ENCODE assay signal across 14 mouse cellular contexts in the genomic region with DNA sequence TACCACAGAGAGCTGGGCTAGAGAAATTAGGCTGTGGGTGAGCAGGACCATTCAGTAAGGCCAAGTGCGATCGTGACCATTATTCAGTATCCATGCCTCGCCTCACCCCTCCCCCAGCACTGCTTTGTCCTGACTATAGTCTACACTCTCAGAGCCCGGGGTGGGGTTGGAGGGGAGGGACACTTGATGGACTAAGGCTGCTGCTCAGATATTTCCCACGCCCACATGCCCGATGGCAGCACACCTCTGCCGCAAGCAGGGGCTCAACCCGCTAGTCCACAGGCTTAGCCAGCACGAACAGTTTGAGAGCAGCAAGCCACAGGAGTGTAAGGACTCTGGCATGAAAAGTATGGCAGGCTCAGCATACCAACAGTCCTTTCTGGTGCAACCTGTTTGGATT. TPM values are rescaled to one million over a fixed set of nuclear protein-coding genes. Genes with fewer than 3 reads are reported as not detected.
DNase-seq lines count a peak whose midpoint lies in the region; ATAC-seq and TF ChIP-seq lines count a peak whose summit lies in the region.
"Had no signal": no experiment of that assay in that cellular context is flagged by ENCODE, and none has a peak within 500 bp of the region (broad histone marks: within the 10 kb centered on the region; RNA-seq: fewer than 3 reads in every experiment).

No protein-coding gene starts in this region.

- no peak for TF ChIP-seq EP300 in stomach, postnatal 0 days (optimal IDR thresholded peaks at IDR 0.05)

- 48% methylated on average over 9 of the region's 9 CpGs for WGBS in forebrain, embryonic 11.5 days
- 40% methylated on average over 9 of the region's 9 CpGs for WGBS in forebrain, embryonic 16.5 days
- WGBS in midbrain, embryonic 13.5 days = 41% methylated on average over 9 of the region's 9 CpGs
- WGBS in stomach, postnatal 0 days = 59% methylated on average over 9 of the region's 9 CpGs

- H3K4me1 ChIP-seq in forebrain, embryonic 11.5 days (replicated peaks; ENCODE audit: control insufficient read depth, insufficient read depth, low read length) = peaks cover 1% of the 10 kb centered on the region; the same call in 1 of the 2 replicates
- H3K4me1 ChIP-seq in forebrain, embryonic 16.5 days (replicated peaks; ENCODE audit: control insufficient read depth, insufficient read depth, low read length) = no peaks in the 10 kb centered on the region
- peaks cover 6% of the 10 kb centered on the region for H3K4me1 ChIP-seq in midbrain, embryonic 13.5 days (replicated peaks)
- H3K4me1 ChIP-seq in stomach, postnatal 0 days (replicated peaks; ENCODE audit: control insufficient read depth, insufficient read depth) = no peaks in the 10 kb centered on the region
- H3K4me1 ChIP-seq: liver, embryonic 12.5 days had no signal

- H3K36me3 ChIP-seq in forebrain, embryonic 11.5 days (ENCODE audit: control insufficient read depth, insufficient read depth, low read length) = no peaks in the 10 kb centered on the region
- H3K36me3 ChIP-seq in forebrain, embryonic 16.5 days (ENCODE audit: control insufficient read depth, insufficient read depth) = no peaks in the 10 kb centered on the region
- H3K36me3 ChIP-seq in midbrain, embryonic 13.5 days = no peaks in the 10 kb centered on the region
- no peaks in the 10 kb centered on the region for H3K36me3 ChIP-seq in stomach, postnatal 0 days (ENCODE audit: control insufficient read depth, insufficient read depth, low read length)
- H3K36me3 ChIP-seq: G1E; liver, embryonic 12.5 days had no signal

- peak overlapping the region; percentile 6; the same call in 1 of the 2 replicates for H3K9ac ChIP-seq in forebrain, embryonic 11.5 days (ENCODE audit: low read length)
- no peak overlapping the region for H3K9ac ChIP-seq in forebrain, embryonic 16.5 days (replicated peaks; ENCODE audit: low read depth, low read length)
- H3K9ac ChIP-seq in midbrain, embryonic 13.5 days (replicated peaks) = no peak overlapping the region
- no peak overlapping the region for H3K9ac ChIP-seq in stomach, postnatal 0 days (ENCODE audit: low read length)
- H3K9ac ChIP-seq: liver, embryonic 12.5 days had no signal

- peak; percentile 64 for DNase-seq in forebrain, embryonic 11.5 days (ENCODE audit: low spot score)
- DNase-seq in lung, adult 18-20 months = peak; percentile 60 to 64
- peak; percentile 30 for DNase-seq in stomach, postnatal 0 days (ENCODE audit: low spot score)
- DNase-seq in natural killer cell, adult 2 months (ENCODE audit: low spot score in 2 of 2) = no peak
- no peak for DNase-seq in thymus, postnatal 25 days
- DNase-seq: right cerebral cortex, postnatal 4 days had no signal

- no peak for TF ChIP-seq CTCF in stomach, postnatal 0 days (IDR thresholded peaks at IDR 0.05; ENCODE audit: low read depth)

- no peak overlapping the region for H3K4me2 ChIP-seq in forebrain, embryonic 11.5 days (ENCODE audit: low read depth, low read length, severe bottlenecking)
- H3K4me2 ChIP-seq in forebrain, embryonic 16.5 days (ENCODE audit: low read length) = no peak overlapping the region
- H3K4me2 ChIP-seq in midbrain, embryonic 13.5 days (replicated peaks) = no peak overlapping the region; the same call in 1 of the 2 replicates
- no peak overlapping the region for H3K4me2 ChIP-seq in stomach, postnatal 0 days (replicated peaks; ENCODE audit: low read depth)
- H3K4me2 ChIP-seq: liver, embryonic 12.5 days had no signal

- H3K27ac ChIP-seq in forebrain, embryonic 11.5 days (ENCODE audit: low read depth, low read length) = no peak overlapping the region
- no peak overlapping the region for H3K27ac ChIP-seq in forebrain, embryonic 16.5 days (ENCODE audit: low read length)
- H3K27ac ChIP-seq in midbrain, embryonic 13.5 days = no peak overlapping the region
- no peak overlapping the region for H3K27ac ChIP-seq in stomach, postnatal 0 days (replicated peaks)
- H3K27ac ChIP-seq: liver, embryonic 12.5 days had no signal

- H3K27me3 ChIP-seq in forebrain, embryonic 11.5 days (ENCODE audit: control insufficient read depth, insufficient read depth, low read length) = no peaks in the 10 kb centered on the region
- no peaks in the 10 kb centered on the region for H3K27me3 ChIP-seq in forebrain, embryonic 16.5 days (replicated peaks; ENCODE audit: control insufficient read depth, insufficient read depth, low read length)
- H3K27me3 ChIP-seq in midbrain, embryonic 13.5 days = no peaks in the 10 kb centered on the region
- H3K27me3 ChIP-seq in stomach, postnatal 0 days (ENCODE audit: control insufficient read depth, insufficient read depth, low read length) = no peaks in the 10 kb centered on the region
- H3K27me3 ChIP-seq: liver, embryonic 12.5 days had no signal

- no peaks in the 10 kb centered on the region for H3K9me3 ChIP-seq in forebrain, embryonic 11.5 days (ENCODE audit: control insufficient read depth, low read length)
- H3K9me3 ChIP-seq in forebrain, embryonic 16.5 days (ENCODE audit: control insufficient read depth, low read length) = no peaks in the 10 kb centered on the region
- 0 out of 2 replicates have a peak, but pooled peaks cover 2% of the 10 kb centered on the region for H3K9me3 ChIP-seq in midbrain, embryonic 13.5 days
- no peaks in the 10 kb centered on the region for H3K9me3 ChIP-seq in stomach, postnatal 0 days (ENCODE audit: control insufficient read depth, low read length)
- H3K9me3 ChIP-seq: G1E; liver, embryonic 12.5 days had no signal

- H3K4me3 ChIP-seq in forebrain, embryonic 11.5 days (ENCODE audit: low read depth, low read length) = no peak overlapping the region
- no peak overlapping the region for H3K4me3 ChIP-seq in forebrain, embryonic 16.5 days (replicated peaks; ENCODE audit: low read length)
- H3K4me3 ChIP-seq in midbrain, embryonic 13.5 days (replicated peaks) = no peak overlapping the region
- H3K4me3 ChIP-seq in stomach, postnatal 0 days (ENCODE audit: low read depth, low read length) = no peak overlapping the region
- H3K4me3 ChIP-seq: liver, embryonic 12.5 days had no signal

- ATAC-seq in forebrain, embryonic 11.5 days (replicated peaks; ENCODE audit: low FRiP score) = peak; percentile 89
- ATAC-seq in forebrain, embryonic 16.5 days = no peak
- ATAC-seq in midbrain, embryonic 13.5 days = peak; percentile 71
- ATAC-seq in stomach, postnatal 0 days (ENCODE audit: low FRiP score, low TSS enrichment) = no peak; the same call in 1 of the 2 replicates
- no peak for ATAC-seq in monocyte, adult 5-6 weeks (replicated peaks; ENCODE audit: insufficient number of reproducible peaks, low FRiP score, low TSS enrichment, poor library complexity, severe bottlenecking)
- ATAC-seq: intestine, postnatal 0 days; liver, embryonic 12.5 days had no signal

RNA-seq across cellular contexts. Expression of a gene that starts 6.1 kb away (rescaled TPM):
- polyA plus RNA-seq in forebrain, embryonic 11.5 days (2014; fragmentation: Nextera tagmentation; extraction: Ambion mirVana) = 0.09 and 0.12 TPM in 2 replicates
- polyA plus RNA-seq in forebrain, embryonic 16.5 days (2015; fragmentation: Nextera tagmentation; extraction: Ambion mirVana) = not detected in 2 replicates
- polyA plus RNA-seq in midbrain, embryonic 13.5 days (2015; fragmentation: Nextera tagmentation; extraction: Ambion mirVana) = 0.22 TPM in 1 of 2 replicates, not detected in the other
- polyA plus RNA-seq in stomach, postnatal 0 days (2015; fragmentation: Nextera tagmentation; extraction: Ambion mirVana) = not detected in 2 replicates
- total RNA-seq in monocyte, adult 5-6 weeks (2017) = not detected in 3 replicates
- total RNA-seq: G1E; left cerebral cortex, adult 8-10 months had no signal
- polyA plus RNA-seq: G1E; heart, embryonic 14.5 days; intestine, postnatal 0 days had no signal

RNA-seq across cellular contexts. Expression of a gene that starts 25.4 kb away (rescaled TPM):
- polyA plus RNA-seq in forebrain, embryonic 11.5 days (2014; fragmentation: Nextera tagmentation; extraction: Ambion mirVana) = 80.7 and 102 TPM in 2 replicates
- 53.1 and 58.9 TPM in 2 replicates for polyA plus RNA-seq in forebrain, embryonic 16.5 days (2015; fragmentation: Nextera tagmentation; extraction: Ambion mirVana)
- polyA plus RNA-seq in midbrain, embryonic 13.5 days (2015; fragmentation: Nextera tagmentation; extraction: Ambion mirVana) = 63.5 and 64.8 TPM in 2 replicates
- 45.2 and 49.6 TPM in 2 replicates for polyA plus RNA-seq in stomach, postnatal 0 days (2015; fragmentation: Nextera tagmentation; extraction: Ambion mirVana)
- total RNA-seq in monocyte, adult 5-6 weeks (2017) = 40.9 to 131 TPM (median 46.6 TPM) in 3 replicates

RNA-seq across cellular contexts. Expression of a gene that starts 34.2 kb away (rescaled TPM):
- not detected in 2 replicates for polyA plus RNA-seq in forebrain, embryonic 11.5 days (2014; fragmentation: Nextera tagmentation; extraction: Ambion mirVana)
- polyA plus RNA-seq in forebrain, embryonic 16.5 days (2015; fragmentation: Nextera tagmentation; extraction: Ambion mirVana) = not detected in 2 replicates
- polyA plus RNA-seq in midbrain, embryonic 13.5 days (2015; fragmentation: Nextera tagmentation; extraction: Ambion mirVana) = not detected in 2 replicates
- polyA plus RNA-seq in stomach, postnatal 0 days (2015; fragmentation: Nextera tagmentation; extraction: Ambion mirVana) = not detected in 2 replicates
- total RNA-seq in monocyte, adult 5-6 weeks (2017) = not detected in 3 replicates
- total RNA-seq: left cerebral cortex, adult 8-10 months had no signal
- polyA plus RNA-seq: G1E; heart, embryonic 14.5 days; intestine, postnatal 0 days had no signal

RNA-seq across cellular contexts. Expression of a gene that starts 50.2 kb away (rescaled TPM):
- 452 and 505 TPM in 2 replicates for polyA plus RNA-seq in forebrain, embryonic 11.5 days (2014; fragmentation: Nextera tagmentation; extraction: Ambion mirVana)
- polyA plus RNA-seq in forebrain, embryonic 16.5 days (2015; fragmentation: Nextera tagmentation; extraction: Ambion mirVana) = 465 and 523 TPM in 2 replicates
- 476 and 510 TPM in 2 replicates for polyA plus RNA-seq in midbrain, embryonic 13.5 days (2015; fragmentation: Nextera tagmentation; extraction: Ambion mirVana)
- polyA plus RNA-seq in stomach, postnatal 0 days (2015; fragmentation: Nextera tagmentation; extraction: Ambion mirVana) = 142 and 148 TPM in 2 replicates
- 828 to 853 TPM (median 834 TPM) in 3 replicates for total RNA-seq in monocyte, adult 5-6 weeks (2017)

Comparison
In these comparisons a context has a peak if more than half of its experiments do, and no peak if none do; other contexts are left out.
1. ATAC-seq: peak in forebrain, embryonic 11.5 days (single experiment) and midbrain, embryonic 13.5 days (single experiment); none in forebrain, embryonic 16.5 days (single experiment), stomach, postnatal 0 days (single experiment) and monocyte, adult 5-6 weeks (single experiment).
2. DNase-seq: peak in forebrain, embryonic 11.5 days (single experiment), lung, adult 18-20 months (2 of 2) and stomach, postnatal 0 days (single experiment); none in natural killer cell, adult 2 months (0 of 2) and thymus, postnatal 25 days (single experiment).